Mouse (Mus musculus) hindbrain, embryonic 15.5 days (tissue): ENCODE data around the gene Rgsl1. TPM values are rescaled to one million over a fixed set of nuclear protein-coding genes. Genes with fewer than 3 reads are reported as not detected.
"Not testable (repeated sequence)": the region's sequence is repeated elsewhere in the genome, so short reads cannot be mapped to it uniquely, and the experiment has no call there.

ENCODE experiments used
- ATAC-seq: fragments of 200-750 bp; cut with Nextera tagmentation; 2 replicates; pipeline ENCODE4 v1.8.0; 2017; ENCODE audit warnings: low read depth, moderate number of reproducible peaks, moderate TSS enrichment; ENCODE audit not compliant: low FRiP score
- H3K27ac ChIP-seq: fragments of 300-500 bp; sonication (generic); replicated peaks from 2 replicates; pipeline ENCODE4 v1.5.1; 2015; ENCODE audit warnings: mild to moderate bottlenecking, inconsistent platforms
- H3K27me3 ChIP-seq: fragments of 300-500 bp; sonication (generic); 2 replicates; pipeline ENCODE4 v1.6.1; 2015; ENCODE audit warnings: control low read depth, inconsistent platforms
- H3K36me3 ChIP-seq: fragments of 300-500 bp; sonication (generic); 2 replicates; pipeline ENCODE4 v1.6.1; 2015; ENCODE audit warnings: control low read depth, inconsistent platforms
- H3K4me1 ChIP-seq: fragments of 300-500 bp; sonication (generic); replicated peaks from 2 replicates; pipeline ENCODE4 v1.6.1; 2015; ENCODE audit warnings: control low read depth, inconsistent platforms
- H3K4me2 ChIP-seq: fragments of 300-500 bp; sonication (generic); 2 replicates; pipeline ENCODE4 v1.6.1; 2015; ENCODE audit warnings: moderate library complexity, mild to moderate bottlenecking, inconsistent platforms
- H3K4me3 ChIP-seq: fragments of 300-500 bp; sonication (generic); 2 replicates; pipeline ENCODE4 v1.5.1; 2015; ENCODE audit warnings: mild to moderate bottlenecking, inconsistent platforms
- H3K9ac ChIP-seq: fragments of 300-500 bp; sonication (generic); 2 replicates; pipeline ENCODE4 v1.6.1; 2015; ENCODE audit warnings: inconsistent platforms
- H3K9me3 ChIP-seq: fragments of 300-500 bp; sonication (generic); 2 replicates; pipeline ENCODE4 v1.6.1; 2016; ENCODE audit warnings: control low read depth, inconsistent platforms
- WGBS: fragments of 180-500 bp; shearing (Covaris S2); methylation state at CpG from one replicate; pipeline ENCODE4 v1.1.7; 2015; 5-methylcytosine and 5-hydroxymethylcytosine counted together
- polyA plus RNA-seq: library from polyadenylated mRNA; unstranded; fragments of >200 nt; fragmentation: Nextera tagmentation; extraction: Ambion mirVana; gene quantifications from 2 replicates; pipeline ENCODE4 v1.2.1, GENCODE M21; 2015

Rgsl1 gene
- polyA plus RNA-seq = 0.09 and 0.26 TPM in 2 replicates

GRCm38 (mm10) chr1:153844042-153844441, at the start of gene Rgsl1:
Rgsl1 (minus strand) TSS chr1:153844142.
- no peak for ATAC-seq
- H3K27me3 ChIP-seq = no peaks in the 10 kb centered on the region
- no peaks in the 10 kb centered on the region for H3K9me3 ChIP-seq
- H3K9ac ChIP-seq = no peak within 1 kb of the TSS
- no peaks in the 10 kb centered on the region for H3K4me1 ChIP-seq
- no peak within 1 kb of the TSS for H3K4me3 ChIP-seq
- no peak within 1 kb of the TSS for H3K4me2 ChIP-seq
- WGBS = 95% methylated on average over 8 of the region's 8 CpGs
- H3K27ac ChIP-seq = no peak within 1 kb of the TSS
- H3K36me3 ChIP-seq = no peaks in the 10 kb centered on the region

GRCm38 (mm10) chr1:153891442-153891841, 47.5 kb upstream of the Rgsl1 start, which contains the start of gene Teddm1a:
Teddm1a (plus strand) TSS chr1:153891742.
- no peak within 1 kb of the TSS for H3K9ac ChIP-seq
- no peaks in the 10 kb centered on the region for H3K36me3 ChIP-seq
- H3K27ac ChIP-seq = no peak within 1 kb of the TSS
- H3K9me3 ChIP-seq = no peaks in the 10 kb centered on the region
- no peak for ATAC-seq
- no peak within 1 kb of the TSS for H3K4me2 ChIP-seq
- H3K4me3 ChIP-seq = no peak within 1 kb of the TSS
- no peaks in the 10 kb centered on the region for H3K27me3 ChIP-seq
- 0 out of 2 replicates have a peak, but pooled peaks cover 3% of the 10 kb centered on the region for H3K4me1 ChIP-seq
- 84% methylated on average over 4 of the region's 4 CpGs for WGBS

GRCm38 (mm10) chr1:153890121-153890520, 46.2 kb upstream of the Rgsl1 start:
- H3K27me3 ChIP-seq = no peaks in the 10 kb centered on the region
- H3K9me3 ChIP-seq = no peaks in the 10 kb centered on the region
- 95% methylated on average over 10 of the region's 10 CpGs for WGBS
- H3K4me2 ChIP-seq = no peak overlapping the region
- peaks cover 5% of the 10 kb centered on the region; the same call in 1 of the 2 replicates for H3K4me1 ChIP-seq
- no peak overlapping the region for H3K4me3 ChIP-seq
- no peak for ATAC-seq
- no peak overlapping the region for H3K9ac ChIP-seq
- no peak overlapping the region for H3K27ac ChIP-seq
- H3K36me3 ChIP-seq = no peaks in the 10 kb centered on the region

- Histone ChIP-seq H3K36me3 (no peaks in the 10 kb centered on the region), H3K9ac (no peak overlapping the region), H3K4me1 (peaks cover 3% of the 10 kb centered on the region; the same call in 1 of the 2 replicates), H3K4me2 (no peak overlapping the region), H3K9me3 (no peaks in the 10 kb centered on the region), H3K4me3 (no peak overlapping the region), H3K27me3 (no peaks in the 10 kb centered on the region), H3K27ac (no peak overlapping the region)
- ATAC-seq = peak; percentile 56; the same call in 1 of the 2 replicates
- 43% methylated on average over 17 of the region's 17 CpGs for WGBS
Measured at GRCm38 (mm10) chr1:153886024-153886633, 42.2 kb upstream of the Rgsl1 start.

GRCm38 (mm10) chr1:153880391-153880790, 36.4 kb upstream of the Rgsl1 start:
- not testable (repeated sequence) for H3K4me3 ChIP-seq, H3K4me2 ChIP-seq, H3K36me3 ChIP-seq, H3K27ac ChIP-seq, H3K9me3 ChIP-seq, H3K27me3 ChIP-seq, H3K9ac ChIP-seq, ATAC-seq, H3K4me1 ChIP-seq
- 96% methylated on average over 17 of the region's 17 CpGs for WGBS

- 85% methylated on average over 6 of the region's 6 CpGs for WGBS
- Histone ChIP-seq H3K4me3 (no peak within 1 kb of the TSS), H3K9me3 (no peaks in the 10 kb centered on the region), H3K4me2 (no peak within 1 kb of the TSS), H3K27ac (no peak within 1 kb of the TSS), H3K9ac (no peak within 1 kb of the TSS), H3K27me3 (no peaks in the 10 kb centered on the region), H3K36me3 (no peaks in the 10 kb centered on the region), H3K4me1 (no peaks in the 10 kb centered on the region)
- ATAC-seq = no peak
Measured at GRCm38 (mm10) chr1:153874045-153874444, 30.1 kb upstream of the Rgsl1 start, which contains the start of gene Teddm1b. Teddm1b (plus strand) TSS chr1:153874345.

- ATAC-seq = no peak
- H3K27me3 ChIP-seq = no peaks in the 10 kb centered on the region
- H3K9me3 ChIP-seq = no peaks in the 10 kb centered on the region
- no peak overlapping the region for H3K27ac ChIP-seq
- 75% methylated on average over 8 of the region's 8 CpGs for WGBS
- H3K4me3 ChIP-seq = no peak overlapping the region
- no peaks in the 10 kb centered on the region for H3K4me1 ChIP-seq
- no peak overlapping the region for H3K4me2 ChIP-seq
- H3K36me3 ChIP-seq = no peaks in the 10 kb centered on the region
- no peak overlapping the region for H3K9ac ChIP-seq
Measured at GRCm38 (mm10) chr1:153855946-153856345, 12.0 kb upstream of the Rgsl1 start.

GRCm38 (mm10) chr1:153852696-153853095, 8.8 kb upstream of the Rgsl1 start:
- not testable (repeated sequence) for H3K36me3 ChIP-seq, H3K4me2 ChIP-seq, H3K4me1 ChIP-seq, ATAC-seq, H3K4me3 ChIP-seq, H3K9me3 ChIP-seq, H3K27ac ChIP-seq, H3K9ac ChIP-seq, H3K27me3 ChIP-seq
- 85% methylated on average over 7 of the region's 7 CpGs for WGBS

- H3K4me1 ChIP-seq = no peaks in the 10 kb centered on the region
- WGBS = 30% methylated on average over 6 of the region's 6 CpGs
- H3K36me3 ChIP-seq = no peaks in the 10 kb centered on the region
- no peak overlapping the region for H3K4me3 ChIP-seq
- H3K9ac ChIP-seq = no peak overlapping the region
- H3K4me2 ChIP-seq = no peak overlapping the region; the same call in 1 of the 2 replicates
- H3K27me3 ChIP-seq = no peaks in the 10 kb centered on the region
- peak; percentile 63; the same call in 1 of the 2 replicates for ATAC-seq
- no peak overlapping the region for H3K27ac ChIP-seq
- H3K9me3 ChIP-seq = no peaks in the 10 kb centered on the region
Measured at GRCm38 (mm10) chr1:153846867-153847266, 2.9 kb upstream of the Rgsl1 start.

- Histone ChIP-seq H3K9me3 (no peaks in the 10 kb centered on the region), H3K4me2 (no peak overlapping the region; the same call in 1 of the 2 replicates), H3K27me3 (no peaks in the 10 kb centered on the region), H3K27ac (no peak overlapping the region), H3K4me3 (no peak overlapping the region), H3K9ac (no peak overlapping the region), H3K4me1 (no peaks in the 10 kb centered on the region), H3K36me3 (no peaks in the 10 kb centered on the region)
- peak; percentile 68 for ATAC-seq
- WGBS = 83% methylated on average over 7 of the region's 7 CpGs
Measured at GRCm38 (mm10) chr1:153846420-153846819, 2.5 kb upstream of the Rgsl1 start.

GRCm38 (mm10) chr1:153842121-153842740, 1.7 kb downstream of the Rgsl1 start:
- no peaks in the 10 kb centered on the region for H3K9me3 ChIP-seq
- no peak overlapping the region for H3K9ac ChIP-seq
- H3K4me2 ChIP-seq = no peak overlapping the region
- H3K4me3 ChIP-seq = no peak overlapping the region
- no peaks in the 10 kb centered on the region for H3K4me1 ChIP-seq
- H3K27ac ChIP-seq = no peak overlapping the region
- ATAC-seq = no peak
- 83% methylated on average over 11 of the region's 11 CpGs for WGBS
- H3K36me3 ChIP-seq = no peaks in the 10 kb centered on the region
- H3K27me3 ChIP-seq = no peaks in the 10 kb centered on the region

- Histone ChIP-seq H3K4me2 (no peak overlapping the region), H3K4me1 (no peaks in the 10 kb centered on the region), H3K9me3 (no peaks in the 10 kb centered on the region), H3K27me3 (no peaks in the 10 kb centered on the region), H3K9ac (no peak overlapping the region), H3K36me3 (no peaks in the 10 kb centered on the region), H3K4me3 (no peak overlapping the region), H3K27ac (no peak overlapping the region)
- WGBS = 89% methylated on average over 4 of the region's 4 CpGs
- no peak for ATAC-seq
Measured at GRCm38 (mm10) chr1:153836036-153836435, 7.9 kb downstream of the Rgsl1 start.
